Mouse (Mus musculus) urinary bladder, postnatal 14 days (tissue): ENCODE measurements around the gene Rcn3.
A peak's percentile ranks its signal among the peaks of the same experiment; 100 is the strongest.

Experiments
- DNase-seq: peaks from one replicate; pipeline ENCODE4 v3.0.0; 2021; ENCODE audit warnings: low spot score

The Rcn3 gene

DNA sequence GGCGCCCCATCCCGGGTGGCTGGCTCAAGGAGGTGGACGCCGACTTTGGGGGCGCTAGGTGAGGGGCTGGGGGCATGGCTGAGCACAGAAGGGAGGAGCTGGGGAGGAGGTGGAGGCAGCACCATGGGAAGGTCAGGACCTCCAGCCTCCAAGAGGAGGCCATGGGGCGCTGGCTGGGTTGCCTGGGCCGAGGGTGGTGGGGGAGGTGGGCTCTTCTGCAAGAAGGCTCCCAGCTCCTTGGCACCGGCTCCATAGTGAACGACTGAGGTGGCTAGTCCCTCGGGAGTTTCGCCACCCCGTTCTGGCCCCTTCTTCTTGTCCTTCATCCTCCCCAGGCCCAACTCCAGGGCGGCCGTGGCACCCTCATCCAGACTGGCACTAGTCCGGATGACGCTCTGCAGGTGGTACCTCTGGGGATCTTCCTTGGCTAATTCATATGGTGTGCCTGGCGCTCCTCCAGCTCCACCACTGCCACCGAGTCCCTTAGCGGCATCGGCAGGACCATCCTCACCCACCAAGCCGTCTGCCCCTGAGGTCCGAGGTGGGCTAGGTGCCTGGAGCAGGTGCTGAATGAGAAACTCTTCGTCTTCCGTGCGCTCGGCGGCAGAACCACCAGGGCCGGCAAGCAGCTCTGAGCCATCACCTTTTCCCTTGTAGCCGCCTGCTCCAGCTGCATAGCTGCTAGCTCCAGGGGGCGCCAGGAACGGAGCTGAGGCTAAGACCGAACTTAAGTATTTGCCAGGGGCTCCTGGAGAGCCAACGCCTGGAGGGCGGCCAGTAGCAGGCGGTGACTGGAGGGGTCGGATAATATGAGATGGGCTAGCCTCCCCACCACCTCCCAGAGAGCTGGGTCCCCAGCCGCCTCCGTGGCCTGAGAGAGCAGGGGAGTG lies 43.8 kb downstream of the Rcn3 start:
- no peak for DNase-seq

DNA sequence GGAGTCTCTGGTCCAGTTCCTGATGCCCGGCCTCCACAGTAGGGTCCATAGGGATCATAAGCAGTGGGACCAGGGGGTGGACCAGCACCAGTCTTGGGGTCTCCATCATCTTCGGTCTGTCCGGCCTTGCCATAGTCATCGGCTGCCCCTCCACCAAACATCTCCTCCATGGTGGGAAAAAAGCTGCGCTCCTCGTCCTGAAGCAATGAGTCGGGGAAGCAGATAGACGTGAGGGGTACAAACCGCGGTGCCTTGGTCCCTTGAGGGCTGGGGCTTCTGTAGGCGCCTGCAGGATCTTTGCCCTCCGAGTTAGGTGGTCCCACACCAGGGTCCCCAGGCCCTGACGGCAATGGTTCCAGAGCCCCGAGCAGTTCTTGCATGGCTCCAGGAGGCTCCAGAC lies 44.5 kb downstream of the Rcn3 start:
- DNase-seq, result no peak

DNA sequence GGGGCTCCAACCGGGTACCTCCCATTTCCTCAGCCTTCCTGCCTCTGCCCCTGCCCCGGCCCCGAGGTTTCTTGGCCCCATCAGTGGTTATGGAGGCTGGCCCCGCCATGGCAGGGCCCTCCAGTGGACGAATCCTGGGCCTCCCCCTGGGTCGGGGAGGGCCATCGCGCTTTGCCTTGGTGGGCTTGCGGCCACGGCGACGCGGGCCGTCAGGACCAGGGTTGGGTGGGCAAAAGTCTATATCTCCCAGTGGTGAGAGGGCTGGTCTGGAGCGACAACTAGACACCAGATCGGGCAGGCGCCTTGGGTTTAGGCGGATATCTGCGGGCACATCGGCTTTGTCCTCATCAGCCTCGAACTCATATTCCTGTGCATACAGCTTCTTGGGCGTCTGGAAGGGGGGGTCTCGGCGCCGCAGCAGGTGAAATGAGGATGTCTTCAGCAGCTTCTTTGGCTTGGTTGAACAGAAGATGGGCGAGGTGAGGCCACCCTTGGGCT lies 45.1 kb downstream of the Rcn3 start:
- DNase-seq, result no peak

DNA sequence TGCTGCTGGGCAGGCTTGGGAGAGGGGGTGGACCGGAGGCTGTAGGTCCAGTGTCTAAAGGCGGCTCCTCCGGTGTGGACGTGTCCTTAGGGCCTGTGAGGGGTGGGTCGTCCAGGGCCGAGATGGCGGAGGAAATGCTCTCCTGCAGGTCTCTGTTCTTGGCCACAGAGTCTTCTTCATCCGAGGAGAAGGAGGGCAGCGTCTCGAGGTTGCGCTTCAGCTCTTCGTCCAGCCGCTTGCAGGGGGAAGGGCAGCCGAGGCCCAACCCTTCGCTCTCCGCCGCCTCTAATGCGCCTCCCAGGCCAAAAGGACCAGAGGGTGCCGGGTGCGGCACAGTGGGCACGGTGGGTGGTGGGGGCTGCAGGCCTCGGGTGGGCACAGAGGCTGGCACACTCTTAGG lies 46.3 kb downstream of the Rcn3 start:
- DNase-seq, result no peak

DNA sequence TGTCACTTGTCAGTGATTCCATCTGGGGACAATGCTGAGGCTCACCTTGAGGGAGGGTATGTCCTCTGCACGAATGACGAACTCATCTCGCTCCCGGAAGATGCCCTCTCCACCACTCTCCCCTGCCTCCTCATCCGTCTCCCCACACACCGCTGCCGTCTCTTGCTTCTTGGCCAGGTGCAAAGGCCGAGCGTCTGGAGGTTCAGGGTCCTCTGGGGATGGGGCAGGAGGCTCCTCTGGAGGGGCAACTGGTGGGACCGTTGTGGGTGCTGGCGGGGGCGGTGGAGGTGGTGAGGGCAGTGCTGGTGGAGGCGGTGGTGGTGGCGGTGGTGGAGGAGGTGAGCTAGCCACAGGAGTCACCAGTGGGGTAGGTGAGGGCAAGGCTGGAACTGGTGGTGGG lies 48.7 kb downstream of the Rcn3 start:
- DNase-seq, result no peak

DNA sequence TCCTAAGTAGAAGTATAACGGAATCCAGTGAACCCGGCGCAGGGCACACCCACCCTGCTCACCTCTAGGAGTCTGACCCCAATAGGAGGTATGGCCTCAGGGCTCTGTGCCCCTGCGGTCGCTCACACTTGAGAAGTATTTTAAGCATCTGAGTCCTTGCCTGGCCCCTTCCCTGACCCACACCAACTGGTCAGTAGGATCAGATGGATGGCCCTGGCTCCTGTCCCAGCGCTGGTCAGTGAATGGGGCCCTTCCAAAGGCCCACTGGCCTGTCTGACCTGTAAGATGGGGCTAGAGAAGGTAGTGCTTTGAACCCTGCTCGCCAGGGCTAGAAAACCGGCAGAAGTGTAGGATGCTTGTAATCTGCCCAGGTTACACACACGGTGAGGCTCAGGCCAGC lies 51.2 kb downstream of the Rcn3 start:
- no peak for DNase-seq

DNA sequence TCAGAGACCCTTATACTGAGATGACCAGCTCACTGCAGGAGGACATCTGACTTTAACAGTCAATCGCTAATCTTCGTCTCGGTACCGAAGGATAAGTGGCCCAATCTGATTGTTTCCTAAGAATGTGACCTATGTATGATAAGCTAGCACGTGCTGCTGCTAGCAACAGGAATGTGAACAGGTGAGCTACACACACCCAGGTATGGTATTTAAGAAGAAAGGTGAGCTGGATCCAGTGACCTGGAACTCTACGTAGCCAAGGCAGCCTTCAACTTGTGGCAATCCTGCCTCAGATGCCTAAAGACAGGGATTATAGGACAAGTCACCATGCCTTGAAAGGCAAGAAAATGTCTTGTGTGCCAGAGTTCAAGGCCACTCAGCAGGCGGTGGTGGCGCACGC lies 53.6 kb downstream of the Rcn3 start:
- no peak for DNase-seq

DNA sequence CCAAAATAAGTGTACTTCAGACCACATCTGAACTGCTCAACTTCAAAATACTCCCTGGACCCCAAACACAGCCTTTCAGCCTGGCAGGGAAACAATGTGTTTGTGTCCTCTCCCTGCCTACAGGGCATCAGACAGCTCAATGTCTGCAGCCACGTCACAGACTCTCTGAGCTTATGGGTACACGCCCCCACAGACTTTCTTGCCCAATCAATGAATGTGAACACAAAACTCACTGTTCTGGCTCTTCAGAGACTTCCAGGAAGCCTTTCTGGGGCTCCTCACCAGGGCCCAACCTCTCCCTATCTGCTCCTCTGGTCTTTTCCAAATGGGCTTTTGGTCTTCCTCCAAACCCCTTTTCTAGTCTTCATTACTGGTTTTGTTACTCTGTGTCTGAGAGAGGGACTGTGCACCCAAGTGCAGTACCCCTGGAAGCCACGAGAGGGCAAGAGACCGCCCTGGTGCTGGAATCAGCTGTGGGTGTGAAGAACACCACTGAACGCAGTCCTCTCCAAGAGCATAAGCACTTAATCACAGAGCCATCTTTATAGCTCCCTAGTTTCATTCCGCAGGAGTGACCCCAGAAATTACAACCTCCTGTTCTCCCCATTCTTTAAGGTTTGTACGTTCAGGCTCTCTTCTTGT lies 54.2 kb downstream of the Rcn3 start:
- DNase-seq, result peak; percentile 64

DNA sequence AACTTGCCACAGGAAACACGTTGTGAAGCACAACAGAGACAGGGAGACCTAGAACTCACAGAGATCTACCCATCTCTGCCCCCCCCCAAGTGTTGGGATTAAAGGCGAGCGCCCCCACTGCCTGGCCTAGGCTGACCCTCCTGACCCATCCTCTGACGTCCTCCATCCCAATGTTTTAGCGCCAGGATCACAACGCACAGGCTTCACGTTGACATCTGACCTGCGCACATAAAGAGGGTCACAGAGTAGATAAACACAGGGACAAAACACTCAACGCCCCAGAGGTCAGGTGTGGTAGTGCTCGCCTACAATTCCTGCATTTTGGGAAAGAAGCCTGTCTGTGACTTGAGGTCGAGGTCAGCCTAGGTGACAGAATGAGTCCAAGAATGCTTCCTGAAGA lies 55.3 kb downstream of the Rcn3 start:
- no peak for DNase-seq

DNA sequence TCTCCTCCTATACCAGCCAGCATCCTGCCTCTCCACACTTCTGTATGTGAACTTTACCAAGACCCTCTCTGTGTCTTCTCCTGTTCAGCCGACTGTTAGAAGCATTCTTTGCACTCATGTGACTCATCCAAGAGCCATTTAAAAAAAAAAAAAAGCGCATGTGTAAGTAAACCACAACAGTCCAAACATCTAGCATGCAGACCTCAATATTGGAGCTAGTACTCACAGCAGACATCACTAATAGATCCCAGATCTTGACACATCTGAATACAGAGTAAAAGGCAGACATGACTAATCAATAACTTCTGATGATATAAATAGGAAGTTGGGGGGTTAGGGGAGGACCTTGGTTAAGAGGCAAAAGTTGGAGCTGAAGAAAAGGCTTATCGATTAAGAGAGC lies 56.4 kb downstream of the Rcn3 start:
- no peak for DNase-seq

DNA sequence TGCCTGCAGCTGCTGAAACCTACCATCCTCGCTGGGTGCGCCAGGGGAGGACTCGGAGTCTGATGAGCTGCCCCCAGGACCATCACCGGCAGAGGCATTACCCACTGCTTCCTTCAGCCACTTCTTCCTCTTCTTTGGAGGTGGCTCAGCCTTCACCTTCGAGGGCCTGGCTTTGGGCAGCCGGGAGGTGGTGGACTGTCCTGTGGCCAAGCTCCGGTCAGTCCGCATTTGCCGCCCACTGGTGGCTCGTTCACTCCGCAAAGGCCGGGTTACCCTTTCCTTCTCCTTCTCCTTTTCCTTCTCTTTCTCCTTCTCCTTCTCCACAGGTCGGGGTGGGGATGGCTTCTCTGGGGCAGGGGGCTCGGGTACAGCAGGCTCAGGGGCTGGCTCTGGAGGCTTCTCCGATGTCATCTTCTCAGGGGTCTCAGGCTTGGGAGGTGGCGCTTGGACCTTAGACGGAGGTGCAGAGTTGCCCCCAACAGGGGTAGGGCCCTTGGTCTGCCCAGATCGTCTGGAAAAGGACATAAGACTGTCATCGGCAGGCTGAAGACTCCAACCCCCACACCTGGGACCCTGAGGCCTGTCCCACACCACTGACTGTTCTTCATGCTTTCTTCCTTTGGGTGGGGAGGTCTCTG lies 58.2 kb downstream of the Rcn3 start:
- no peak for DNase-seq
